Mouse (Mus musculus): ENCODE measurements around the gene Gnai2. TPM values are rescaled to one million over a fixed set of nuclear protein-coding genes. Genes with fewer than 3 reads are reported as not detected.
A peak's percentile ranks its signal among the peaks of the same experiment; 100 is the strongest.

The Gnai2 gene
- total and polyA plus RNA-seq, 2 experiments from 2014 or later = 223 to 287 TPM

DNA sequence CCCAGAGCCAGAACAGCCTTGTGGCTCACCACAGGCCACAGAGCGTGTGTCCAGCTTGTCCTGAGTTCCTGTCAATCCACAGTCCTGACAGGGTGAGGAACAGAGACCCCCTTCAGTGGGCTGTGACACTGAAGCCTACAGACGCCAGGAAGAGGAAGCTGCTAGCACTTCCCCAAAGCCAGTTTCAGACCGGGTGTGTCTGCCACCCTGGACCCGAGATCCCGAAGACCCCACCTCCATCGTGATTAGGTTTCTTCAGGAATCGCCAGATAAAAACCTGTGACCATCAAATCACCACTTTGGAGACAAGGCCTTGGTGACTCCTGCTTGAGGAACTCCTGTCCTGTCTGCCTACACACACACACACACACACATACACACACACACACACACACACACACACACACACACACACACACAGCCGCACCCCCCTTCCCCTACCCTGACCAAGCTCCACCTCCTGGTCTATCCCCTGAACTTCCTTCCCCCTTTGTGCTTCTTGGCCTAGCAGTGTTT is 5.1 kb upstream of the Gnai2 start:
- no peaks in the 10 kb centered on the region for H3K36me3 ChIP-seq (ENCODE audit: insufficient read depth)
- no peak for TF ChIP-seq CTCF (IDR thresholded peaks at IDR 0.05; ENCODE audit: low read depth)
- no peak overlapping the region for H3K4me3 ChIP-seq (ENCODE audit: low read depth, low read length)
- ATAC-seq = no peak
- H3K27ac ChIP-seq (ENCODE audit: low read depth, low read length) = no peak overlapping the region
- H3K27me3 ChIP-seq (ENCODE audit: insufficient read depth, low read length) = no peaks in the 10 kb centered on the region
- no peak overlapping the region for H3K9ac ChIP-seq
- no peaks in the 10 kb centered on the region for H3K9me3 ChIP-seq (ENCODE audit: low read length)
- WGBS = 41% methylated on average over 8 of the region's 8 CpGs
- peaks cover 19% of the 10 kb centered on the region for H3K4me1 ChIP-seq (ENCODE audit: insufficient read depth)
- no peak overlapping the region for H3K4me2 ChIP-seq (ENCODE audit: low read depth)
- DNase-seq = no peak

DNA sequence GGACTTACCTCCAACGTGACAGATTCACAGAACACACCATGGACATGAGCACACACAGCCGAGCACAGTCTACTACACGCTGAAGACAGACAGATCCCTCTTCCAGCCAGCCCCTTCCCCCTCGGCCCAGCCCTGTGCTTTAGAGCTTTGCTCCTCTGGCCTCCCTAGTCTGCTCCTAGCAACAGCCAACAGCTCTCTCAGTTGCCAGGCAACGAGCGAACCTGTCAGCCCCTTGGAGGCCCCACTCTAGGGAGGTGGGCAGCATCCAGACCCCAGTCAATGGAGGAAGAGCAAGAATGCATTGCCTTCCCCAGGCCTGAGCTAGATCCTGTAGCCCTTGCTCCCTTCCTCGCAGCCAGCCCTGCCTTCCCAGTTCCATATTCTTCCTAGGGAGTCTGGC is 1.9 kb upstream of the Gnai2 start:
- H3K4me1 ChIP-seq (ENCODE audit: insufficient read depth) = peaks cover 25% of the 10 kb centered on the region
- H3K27ac ChIP-seq (ENCODE audit: low read depth, low read length) = peak overlapping the region; percentile 59; the same call in 1 of the 2 replicates
- TF ChIP-seq CTCF (IDR thresholded peaks at IDR 0.05; ENCODE audit: low read depth) = no peak
- H3K9ac ChIP-seq = 0 out of 2 replicates have a peak overlapping the region, but pooled peaks have one; percentile 10
- H3K36me3 ChIP-seq (ENCODE audit: insufficient read depth) = no peaks in the 10 kb centered on the region
- no peaks in the 10 kb centered on the region for H3K27me3 ChIP-seq (ENCODE audit: insufficient read depth, low read length)
- 5% methylated on average over 7 of the region's 7 CpGs for WGBS
- DNase-seq (peak; percentile 63), ATAC-seq (peak; percentile 32)
- H3K9me3 ChIP-seq (ENCODE audit: low read length) = no peaks in the 10 kb centered on the region
- no peak overlapping the region for H3K4me3 ChIP-seq (ENCODE audit: low read depth, low read length)
- H3K4me2 ChIP-seq (ENCODE audit: low read depth) = no peak overlapping the region

DNA sequence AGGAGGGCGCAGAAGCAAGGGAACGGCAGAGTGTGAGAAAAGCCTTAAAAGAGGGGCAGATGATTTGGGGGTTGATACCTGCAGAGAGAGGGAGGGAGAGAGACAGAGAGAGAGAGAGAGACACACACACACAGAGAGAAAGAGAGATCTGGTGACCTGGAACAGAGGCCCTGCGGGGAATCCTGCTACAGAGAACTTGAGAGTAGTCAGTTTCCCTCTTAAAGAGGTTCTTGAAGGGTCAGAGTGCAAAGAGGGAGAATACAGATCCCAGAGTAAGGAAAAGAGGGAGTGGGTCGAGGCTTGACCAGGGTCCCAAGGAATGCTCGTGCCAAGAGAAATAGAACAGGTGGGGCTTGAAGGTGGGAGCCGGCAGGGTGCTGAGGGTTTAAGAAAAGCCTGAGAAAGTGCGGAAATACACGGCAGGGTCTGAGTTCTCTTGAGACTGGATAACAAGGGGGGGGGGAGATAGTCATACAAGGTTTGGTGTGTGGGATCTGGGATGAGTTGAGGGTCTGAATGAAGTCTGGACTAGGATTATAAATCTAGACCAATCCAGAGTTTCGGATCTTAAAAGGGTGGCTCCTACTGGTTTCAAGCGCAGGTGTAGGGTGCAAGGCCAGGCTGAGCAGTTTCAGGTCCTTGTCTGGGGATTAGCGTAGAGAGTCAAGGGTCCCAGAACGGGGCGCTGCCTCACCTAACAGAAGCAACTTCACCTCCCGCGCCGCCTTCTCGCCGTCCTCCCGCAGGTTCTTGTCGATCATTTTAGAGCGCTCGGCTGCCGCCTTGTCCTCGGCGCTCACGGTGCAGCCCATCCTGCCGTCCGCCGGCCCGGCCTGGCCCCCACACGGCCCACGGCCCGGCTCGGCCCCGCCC is 525 bp downstream of the Gnai2 start:
- DNase-seq (no peak), ATAC-seq (no peak)
- H3K4me3 ChIP-seq (ENCODE audit: low read depth, low read length) = peak overlapping the region; percentile 85
- no peak; the same call in 1 of the 2 replicates for TF ChIP-seq CTCF (IDR thresholded peaks at IDR 0.05; ENCODE audit: low read depth)
- H3K9ac ChIP-seq = peak overlapping the region; percentile 61
- 1% methylated on average over 35 of the region's 35 CpGs for WGBS
- H3K4me1 ChIP-seq (ENCODE audit: insufficient read depth) = peaks cover 45% of the 10 kb centered on the region
- H3K9me3 ChIP-seq (ENCODE audit: low read length) = no peaks in the 10 kb centered on the region
- H3K27ac ChIP-seq (ENCODE audit: low read depth, low read length) = peak overlapping the region; percentile 90
- H3K36me3 ChIP-seq (ENCODE audit: insufficient read depth) = no peaks in the 10 kb centered on the region
- H3K4me2 ChIP-seq (ENCODE audit: low read depth) = peak overlapping the region; percentile 98
- H3K27me3 ChIP-seq (ENCODE audit: insufficient read depth, low read length) = no peaks in the 10 kb centered on the region

DNA sequence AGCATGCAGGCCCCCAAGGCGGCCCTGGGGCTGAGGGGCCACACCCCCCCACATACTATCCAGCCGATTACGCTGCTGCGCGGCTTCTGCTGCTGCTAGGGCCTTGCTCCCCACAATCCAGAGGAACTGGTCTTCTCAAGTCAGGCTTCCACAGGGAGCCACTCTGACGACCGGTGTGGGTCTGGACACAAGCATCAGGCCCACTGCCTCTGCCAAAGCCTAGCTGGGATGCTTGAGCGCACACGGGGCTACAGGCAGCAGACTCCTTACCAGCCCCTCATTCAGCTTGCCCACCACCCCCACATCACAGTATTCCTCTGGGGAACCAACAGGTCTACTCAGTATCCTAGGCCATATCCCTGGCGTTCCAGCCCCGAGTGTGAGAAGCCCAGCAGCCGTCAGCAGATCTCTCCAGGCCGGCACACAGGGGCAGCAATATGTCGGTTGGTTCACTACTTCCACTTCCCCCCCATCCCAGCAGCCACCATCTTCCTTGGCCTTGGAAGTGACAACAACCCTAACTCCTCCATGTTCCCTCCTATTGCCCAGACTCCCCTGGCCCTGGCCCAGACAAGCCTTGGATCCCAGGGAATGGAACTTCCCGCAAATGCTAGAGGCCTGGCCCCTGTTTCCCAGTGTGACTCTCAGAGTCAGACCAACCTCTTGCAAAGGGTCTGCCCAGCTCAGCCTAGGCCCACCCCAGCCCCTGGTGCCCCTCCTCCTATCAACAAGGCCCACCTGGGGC is 1.3 kb downstream of the Gnai2 start:
- Histone ChIP-seq H3K27ac (ENCODE audit: low read depth, low read length) (peak overlapping the region; percentile 90), H3K27me3 (ENCODE audit: insufficient read depth, low read length) (no peaks in the 10 kb centered on the region), H3K36me3 (ENCODE audit: insufficient read depth) (no peaks in the 10 kb centered on the region), H3K4me3 (ENCODE audit: low read depth, low read length) (peak overlapping the region; percentile 85), H3K9me3 (ENCODE audit: low read length) (no peaks in the 10 kb centered on the region), H3K4me1 (ENCODE audit: insufficient read depth) (peaks cover 50% of the 10 kb centered on the region), H3K4me2 (ENCODE audit: low read depth) (peak overlapping the region; percentile 98), H3K9ac (peak overlapping the region; percentile 61)
- ATAC-seq = peak; percentile 4; the same call in 1 of the 2 replicates
- peak; percentile 66 for DNase-seq
- WGBS = 1% methylated on average over 15 of the region's 15 CpGs
- no peak for TF ChIP-seq CTCF (IDR thresholded peaks at IDR 0.05; ENCODE audit: low read depth)

DNA sequence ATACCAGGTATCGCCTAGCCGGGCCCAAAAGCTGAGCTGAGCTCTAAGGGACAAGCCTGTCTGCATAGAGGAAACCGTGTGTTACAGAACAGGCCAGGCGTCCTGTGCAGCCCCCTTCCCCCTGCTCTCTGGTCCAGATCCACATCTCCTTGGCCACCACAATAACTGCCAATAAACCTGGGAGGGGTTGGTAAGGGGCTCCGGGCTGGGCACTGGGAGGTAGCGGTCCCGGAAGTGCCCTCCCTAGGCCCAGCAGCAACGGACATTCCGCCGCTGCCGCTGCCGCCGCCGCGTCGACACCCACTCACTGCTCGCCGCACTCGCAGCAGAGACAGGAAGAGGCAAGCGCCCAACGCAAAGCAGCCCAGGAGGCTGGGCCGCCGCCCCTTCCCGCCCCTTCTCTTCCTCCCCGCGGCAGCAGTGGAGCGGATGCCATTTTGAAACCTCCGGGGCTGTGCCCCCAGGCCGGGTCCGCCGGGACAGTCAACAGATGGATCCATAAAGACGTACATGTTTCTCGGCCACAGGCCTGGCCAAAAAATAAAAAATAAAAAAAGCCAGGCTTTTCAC is 2.0 kb downstream of the Gnai2 start:
- peak; percentile 82 for DNase-seq
- Histone ChIP-seq H3K9ac (peak overlapping the region; percentile 61), H3K9me3 (ENCODE audit: low read length) (no peaks in the 10 kb centered on the region), H3K27ac (ENCODE audit: low read depth, low read length) (peak overlapping the region; percentile 90), H3K36me3 (ENCODE audit: insufficient read depth) (no peaks in the 10 kb centered on the region), H3K4me2 (ENCODE audit: low read depth) (peak overlapping the region; percentile 98), H3K4me3 (ENCODE audit: low read depth, low read length) (peak overlapping the region; percentile 85), H3K4me1 (ENCODE audit: insufficient read depth) (peaks cover 55% of the 10 kb centered on the region), H3K27me3 (ENCODE audit: insufficient read depth, low read length) (no peaks in the 10 kb centered on the region)
- WGBS = 3% methylated on average over 31 of the region's 33 CpGs
- no peak for TF ChIP-seq CTCF (IDR thresholded peaks at IDR 0.05; ENCODE audit: low read depth)
- ATAC-seq = peak; percentile 52

DNA sequence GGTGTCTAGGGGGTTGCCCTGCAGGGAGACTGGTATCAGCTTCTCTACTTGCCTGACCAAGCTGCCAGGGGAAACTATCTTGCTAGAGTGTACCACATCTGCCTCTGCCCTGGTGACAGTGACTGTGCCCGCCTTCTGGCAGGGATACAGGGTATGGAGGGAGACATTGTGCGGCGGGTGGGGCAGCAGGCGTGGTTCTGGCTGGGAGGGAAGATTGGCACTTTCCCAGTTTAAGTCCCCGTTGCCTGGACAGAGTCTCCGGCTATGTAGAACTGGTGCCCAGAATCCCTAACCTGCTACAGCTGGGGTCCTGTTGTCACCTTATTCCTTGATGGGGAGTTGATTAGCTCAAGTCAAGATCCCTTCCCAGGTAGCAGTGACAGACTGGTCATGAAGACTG is 2.7 kb downstream of the Gnai2 start:
- no peaks in the 10 kb centered on the region for H3K27me3 ChIP-seq (ENCODE audit: insufficient read depth, low read length)
- peak overlapping the region; percentile 98 for H3K4me2 ChIP-seq (ENCODE audit: low read depth)
- peak overlapping the region; percentile 61 for H3K9ac ChIP-seq
- peaks cover 62% of the 10 kb centered on the region for H3K4me1 ChIP-seq (ENCODE audit: insufficient read depth)
- no peak for ATAC-seq
- peak overlapping the region; percentile 85 for H3K4me3 ChIP-seq (ENCODE audit: low read depth, low read length)
- DNase-seq = peak; percentile 52
- H3K36me3 ChIP-seq (ENCODE audit: insufficient read depth) = no peaks in the 10 kb centered on the region
- TF ChIP-seq CTCF (IDR thresholded peaks at IDR 0.05; ENCODE audit: low read depth) = no peak
- no peaks in the 10 kb centered on the region for H3K9me3 ChIP-seq (ENCODE audit: low read length)
- H3K27ac ChIP-seq (ENCODE audit: low read depth, low read length) = peak overlapping the region; percentile 90
- WGBS = 4% methylated on average over 6 of the region's 6 CpGs

Data from forebrain, postnatal 0 days (tissue).